In genomic region chr1:72183554-72183953, GRCm38 (mm10) we compare ENCODE assay signal across 9 mouse cellular contexts. TPM values are rescaled to one million over a fixed set of nuclear protein-coding genes. Genes with fewer than 3 reads are reported as not detected.
DNase-seq lines count a peak whose midpoint lies in the region; ATAC-seq and TF ChIP-seq lines count a peak whose summit lies in the region.
"Had no signal": no experiment of that assay in that cellular context is flagged by ENCODE, and none has a peak within 500 bp of the region (broad histone marks: within the 10 kb centered on the region; RNA-seq: fewer than 3 reads in every experiment).

No protein-coding gene starts in this region.

- peaks cover 91% of the 10 kb centered on the region for H3K36me3 ChIP-seq in E14TG2a.4 (ENCODE audit: insufficient read depth, low read length)
- H3K36me3 ChIP-seq in hindbrain, embryonic 13.5 days, result no peaks in the 10 kb centered on the region
- H3K36me3 ChIP-seq in midbrain, embryonic 10.5 days, result no peaks in the 10 kb centered on the region

- H3K9ac ChIP-seq in hindbrain, embryonic 13.5 days, result peak overlapping the region; percentile 39; the same call in 1 of the 2 replicates

- no peak for TF ChIP-seq CTCF in E14TG2a.4 (conservative IDR thresholded peaks at IDR 0.05; ENCODE audit: low read length)

- peaks cover 93% of the 10 kb centered on the region for H3K4me1 ChIP-seq in E14TG2a.4 (replicated peaks; ENCODE audit: low read depth, low read length)
- peaks cover 22% of the 10 kb centered on the region for H3K4me1 ChIP-seq in hindbrain, embryonic 13.5 days (replicated peaks)
- H3K4me1 ChIP-seq in midbrain, embryonic 10.5 days, result peaks cover 17% of the 10 kb centered on the region

- ATAC-seq in hindbrain, embryonic 13.5 days (ENCODE audit: low FRiP score), result peak; percentile 43; the same call in 1 of the 2 replicates

- no peaks in the 10 kb centered on the region for H3K9me3 ChIP-seq in E14TG2a.4 (ENCODE audit: low read length)
- H3K9me3 ChIP-seq in hindbrain, embryonic 13.5 days, result no peaks in the 10 kb centered on the region
- H3K9me3 ChIP-seq in midbrain, embryonic 10.5 days (replicated peaks), result no peaks in the 10 kb centered on the region

- H3K27ac ChIP-seq in hindbrain, embryonic 13.5 days, result no peak overlapping the region; the same call in 1 of the 2 replicates
- H3K27ac ChIP-seq in midbrain, embryonic 10.5 days (replicated peaks), result peak overlapping the region; percentile 2; the same call in 1 of the 2 replicates

- WGBS in hindbrain, embryonic 13.5 days, result 54% methylated on average over 6 of the region's 6 CpGs
- 57% methylated on average over 6 of the region's 6 CpGs for WGBS in midbrain, embryonic 10.5 days

- no peaks in the 10 kb centered on the region for H3K27me3 ChIP-seq in E14TG2a.4 (ENCODE audit: insufficient read depth, low read length)
- H3K27me3 ChIP-seq in hindbrain, embryonic 13.5 days, result no peaks in the 10 kb centered on the region
- no peaks in the 10 kb centered on the region for H3K27me3 ChIP-seq in midbrain, embryonic 10.5 days (ENCODE audit: low read depth, poor library complexity, severe bottlenecking)
- H3K27me3 ChIP-seq: Patski had no signal

- peak overlapping the region; percentile 49 for H3K4me2 ChIP-seq in hindbrain, embryonic 13.5 days

- peak; percentile 11 for DNase-seq in NIH3T3 (ENCODE audit: low read depth)
- DNase-seq in midbrain, embryonic 10.5 days (ENCODE audit: low spot score), result no peak
- DNase-seq in thymus, postnatal 25 days, result no peak
- no peak for DNase-seq in cerebellum, postnatal 36 days
- DNase-seq in spleen, adult 12 weeks (ENCODE audit: low spot score), result no peak
- DNase-seq: spleen, adult 18-20 months had no signal

- H3K4me3 ChIP-seq in E14TG2a.4 (replicated peaks; ENCODE audit: low read length), result peak overlapping the region; percentile 27; the same call in 1 of the 2 replicates
- peak overlapping the region; percentile 28 for H3K4me3 ChIP-seq in hindbrain, embryonic 13.5 days
- H3K4me3 ChIP-seq in midbrain, embryonic 10.5 days, result peak overlapping the region; percentile 30; the same call in 1 of the 2 replicates

RNA-seq across cellular contexts. Expression of gene Mreg, which starts 28.6 kb away (rescaled TPM):
- polyA plus RNA-seq in hindbrain, embryonic 13.5 days (2015; fragmentation: Nextera tagmentation; extraction: Ambion mirVana), result 5.7 and 7.0 TPM in 2 replicates
- polyA plus RNA-seq in midbrain, embryonic 10.5 days (2016; fragmentation: Nextera tagmentation; extraction: Ambion mirVana), result 5.0 and 7.6 TPM in 2 replicates
